Mouse (Mus musculus) WW6 (cell line): Measurements from ENCODE around the gene Tcaf3.

Source experiments
- DNase-seq: peaks from one replicate; pipeline ENCODE4 v3.0.0-alpha.2; 2013; ENCODE audit warnings: low read depth, low spot score

The Tcaf3 gene

DNA sequence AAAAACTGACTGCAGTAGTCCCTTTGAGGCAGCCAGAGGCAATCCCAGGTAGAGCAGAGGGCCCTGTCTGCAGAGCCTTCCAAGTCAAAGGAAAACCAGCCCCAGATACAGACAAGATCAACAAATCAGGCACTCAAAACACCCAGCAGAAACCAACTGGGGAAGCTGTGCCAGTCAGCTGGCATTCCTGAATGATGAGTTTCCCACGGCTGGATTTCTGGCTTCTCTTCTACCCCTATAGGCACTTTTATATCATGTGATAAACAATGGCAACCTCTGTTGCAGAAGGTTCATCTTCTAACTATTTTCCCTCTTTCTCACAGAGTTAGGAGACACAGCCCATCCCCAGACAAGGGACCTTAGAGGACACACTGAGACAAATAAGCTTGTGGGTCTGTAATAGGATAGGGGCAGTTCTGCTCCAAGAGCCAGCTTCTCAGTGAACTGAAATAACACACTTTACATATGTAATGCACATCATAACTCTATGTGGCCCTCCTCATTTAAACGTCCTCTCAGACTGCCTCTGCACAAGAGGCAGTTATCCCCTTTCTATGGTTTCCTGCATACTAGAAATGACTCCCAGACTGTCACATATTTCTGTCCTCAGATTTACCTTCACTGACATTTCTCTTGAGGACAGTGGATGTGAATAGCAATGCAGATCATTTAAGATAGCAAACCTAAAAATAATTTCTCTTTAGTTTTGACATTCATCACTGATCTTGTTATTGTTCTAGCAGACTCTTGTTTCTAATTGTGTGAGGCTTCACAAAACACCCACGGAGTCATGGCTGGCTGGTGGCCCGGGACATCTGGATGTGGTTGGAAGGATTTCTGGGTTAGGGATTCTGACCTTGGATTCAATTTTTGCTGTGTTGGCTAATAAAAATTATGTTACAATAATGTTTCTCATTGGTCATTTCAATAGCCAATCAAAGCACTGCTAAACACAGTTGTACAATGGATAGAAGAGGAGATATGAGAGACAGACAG is 55.2 kb downstream of the Tcaf3 start:
- DNase-seq = no peak

GRCm38 (mm10) chr6:42540681-42541080 is 56.8 kb downstream of the Tcaf3 start:
- DNase-seq = no peak

DNA sequence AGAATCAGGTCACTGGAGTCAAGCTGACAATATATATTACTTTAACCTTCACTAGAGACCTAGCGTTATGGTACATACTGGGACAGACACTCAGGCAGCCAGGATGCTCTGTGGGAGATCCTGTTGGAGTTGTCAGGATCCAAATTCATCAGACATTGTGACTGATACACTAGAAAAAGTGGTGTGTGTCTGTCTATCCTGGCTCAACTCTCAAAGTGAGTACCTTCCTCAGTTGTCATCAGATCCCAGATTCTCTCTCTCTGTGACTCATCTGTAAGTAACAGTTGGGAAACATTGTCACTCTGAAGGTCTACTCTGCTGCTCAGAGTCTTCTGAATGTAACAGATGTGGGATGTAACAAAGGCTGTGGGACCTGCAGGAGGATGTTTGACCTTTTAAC is 57.8 kb downstream of the Tcaf3 start:
- DNase-seq = no peak
